Mouse (Mus musculus): Measurements from ENCODE around the gene Mtf1.

DNA sequence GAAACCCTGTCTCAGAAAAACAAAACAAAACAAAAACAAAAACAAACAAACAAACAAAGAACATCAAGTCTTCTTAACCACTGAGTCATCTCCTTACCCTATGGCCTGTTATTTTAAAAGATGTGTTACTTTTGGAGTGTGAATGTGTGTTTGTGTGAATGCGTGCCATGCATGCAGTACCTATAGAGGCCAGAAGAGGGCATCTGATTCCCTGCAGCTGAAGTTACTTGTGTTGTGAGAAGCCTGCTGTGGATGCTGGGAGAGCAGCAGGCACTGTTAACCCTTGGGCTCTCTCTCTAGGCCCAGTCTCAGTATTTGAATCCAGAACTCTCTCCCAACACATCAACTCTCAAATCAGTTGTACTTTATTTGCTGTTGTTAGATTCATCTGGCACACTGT, 70.8 kb downstream of the Mtf1 start:
- TF ChIP-seq POLR2A (IDR thresholded peaks at IDR 0.05; ENCODE audit: insufficient read depth, low read depth, low read length) (no peak), CTCF (IDR thresholded peaks at IDR 0.05; ENCODE audit: insufficient read depth, low read depth, low read length) (no peak)
